Mouse (Mus musculus): Measurements from ENCODE around the gene Ncaph.

DNA sequence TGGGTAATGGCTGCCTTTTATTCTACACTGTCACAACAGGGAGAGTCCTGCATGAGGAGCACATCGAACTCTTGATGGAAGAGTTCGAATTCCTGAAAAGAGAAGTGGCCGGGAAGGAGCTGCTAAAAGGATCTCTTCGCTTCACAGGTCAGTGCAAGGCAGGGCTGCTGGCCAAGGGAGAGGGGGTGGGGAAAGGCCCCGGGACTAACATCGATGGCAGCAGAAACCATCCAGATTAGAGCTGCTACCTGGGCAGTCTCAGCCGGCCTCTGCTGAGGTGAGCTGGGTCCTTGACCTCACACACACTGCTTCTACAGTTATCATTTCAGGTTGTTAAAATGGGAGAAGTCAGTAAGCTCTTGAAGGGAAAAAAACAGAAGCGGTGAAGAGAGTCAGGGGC, 41.8 kb downstream of the Ncaph start:
- no peak for TF ChIP-seq CTCF (IDR thresholded peaks at IDR 0.05)
- TF ChIP-seq EP300 (IDR thresholded peaks at IDR 0.05): no peak
